Mouse (Mus musculus) small intestine, adult 2 months (tissue): ENCODE measurements at regions not wholly inside any gene's neighbourhood (a gene's known extent, or its start where the extent isn't known, plus 50 kb on each side); places are given as distances from the start of the nearest gene placed in this dataset.

Experiments used
- CTCF ChIP-seq: fragments of 200-500 bp; IDR thresholded peaks from 2 replicates; pipeline ENCODE4 v1.5.1; 2012; ENCODE audit warnings: low read depth, mild to moderate bottlenecking, control low read depth, inconsistent platforms, low read length, moderate library complexity, mixed read lengths; ENCODE audit not compliant: insufficient replicate concordance, insufficient read length; ENCODE audit errors: extremely low read depth
- POLR2A ChIP-seq: fragments of 200-500 bp; IDR thresholded peaks from 2 replicates; pipeline ENCODE4 v1.6.1; 2012; ENCODE audit warnings: low read depth, mild to moderate bottlenecking, control low read depth, inconsistent platforms, low read length, moderate library complexity

- TF ChIP-seq POLR2A: no peak
- no peak for TF ChIP-seq CTCF
Measured at GRCm38 (mm10) chr16:93522485-93522884, 81.4 kb downstream of the Setd4 start.
